Mouse (Mus musculus) cerebellum, postnatal 36 days (tissue): ENCODE measurements around the gene Sfi1.
A peak's percentile ranks its signal among the peaks of the same experiment; 100 is the strongest.
"Not testable (repeated sequence)": the region's sequence is repeated elsewhere in the genome, so short reads cannot be mapped to it uniquely, and the experiment has no call there.

Source experiments
- DNase-seq, 2 experiments: peaks; one replicate each; pipeline ENCODE4 v3.0.0; 2021 to 2022; ENCODE audit warnings: mixed read lengths in 2 of 2

Sfi1 gene

DNA sequence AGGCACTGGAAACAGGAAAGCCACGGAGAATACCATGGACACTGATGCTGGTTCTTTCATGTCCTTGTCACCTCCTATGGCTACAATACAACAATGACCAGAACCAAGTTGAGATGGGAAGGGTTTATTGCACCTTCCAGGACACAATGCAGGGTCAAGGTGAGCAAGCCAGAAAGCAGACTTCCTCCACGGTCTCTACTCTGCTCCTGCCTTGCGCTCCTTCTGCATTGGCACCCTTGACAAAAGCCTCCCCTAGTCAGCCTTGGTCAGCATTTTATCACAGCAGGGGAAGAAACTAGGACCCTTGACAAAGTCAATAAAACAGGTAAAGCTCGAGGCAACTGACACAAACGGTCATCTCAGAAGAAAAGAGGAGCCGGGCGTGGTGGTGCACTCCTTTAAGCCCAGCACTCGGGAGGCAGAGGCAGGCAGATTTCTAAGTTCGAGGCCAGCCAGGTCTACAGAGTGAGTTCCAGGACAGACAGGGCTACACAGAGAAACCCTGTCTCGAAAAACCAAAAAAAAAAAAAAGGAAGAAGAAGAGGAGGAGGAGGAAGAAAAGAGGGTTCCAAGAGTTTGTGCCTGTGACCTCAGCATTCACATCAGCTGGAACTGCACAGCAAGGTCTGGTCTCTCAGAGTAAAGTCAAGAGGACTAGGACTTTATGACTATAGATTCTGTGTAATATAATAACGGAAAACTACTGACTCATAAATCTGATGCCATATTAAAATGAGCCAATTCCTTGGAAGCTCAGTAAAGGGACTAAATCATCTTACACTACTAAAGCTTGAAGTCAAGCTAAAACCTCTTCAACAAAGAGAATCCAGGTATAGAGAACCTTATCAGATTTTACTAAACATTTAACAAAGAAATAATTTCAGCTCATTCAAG lies 19.6 kb downstream of the Sfi1 start:
- DNase-seq: peak; percentile 39 to 49

DNA sequence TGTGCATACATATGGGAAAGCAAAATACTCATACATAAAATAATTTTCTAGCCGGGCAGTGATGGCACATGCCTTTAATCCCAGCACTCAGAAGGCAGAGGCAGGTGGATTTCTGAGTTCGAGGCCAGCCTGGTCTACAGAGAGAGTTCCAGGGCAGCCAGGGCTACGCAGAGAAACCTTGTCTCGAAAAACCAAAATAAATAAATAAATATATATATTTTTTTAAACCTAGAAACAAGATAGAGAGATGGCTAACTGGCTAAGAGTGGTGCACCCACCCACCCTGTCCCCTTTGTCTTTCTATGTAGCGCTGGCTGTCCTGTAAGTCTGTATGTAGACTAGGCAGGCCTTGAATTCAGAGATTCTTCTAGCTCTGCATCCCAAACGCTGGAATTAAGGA lies 20.7 kb downstream of the Sfi1 start:
- not testable (repeated sequence) for DNase-seq

DNA sequence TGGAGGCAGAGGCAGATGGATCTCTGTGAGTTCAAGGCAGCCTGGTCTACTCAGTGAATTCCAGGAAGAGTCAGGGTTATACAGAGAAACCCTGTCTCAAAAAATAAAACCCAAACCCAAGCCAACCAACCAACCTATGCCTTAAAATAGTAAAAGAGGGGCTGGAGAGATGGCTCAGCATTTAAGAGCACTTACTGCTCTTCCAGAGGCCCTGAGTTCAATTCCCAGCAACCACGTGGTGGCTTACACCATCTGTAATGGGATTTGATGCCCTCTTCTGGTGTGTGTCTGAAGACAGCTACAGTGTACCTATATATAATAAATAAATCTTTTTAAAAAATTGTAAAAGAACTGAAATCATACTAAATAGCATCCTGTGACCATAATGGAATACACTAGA lies 21.3 kb downstream of the Sfi1 start:
- DNase-seq: peak in 1 of 2 experiments; percentile 28

DNA sequence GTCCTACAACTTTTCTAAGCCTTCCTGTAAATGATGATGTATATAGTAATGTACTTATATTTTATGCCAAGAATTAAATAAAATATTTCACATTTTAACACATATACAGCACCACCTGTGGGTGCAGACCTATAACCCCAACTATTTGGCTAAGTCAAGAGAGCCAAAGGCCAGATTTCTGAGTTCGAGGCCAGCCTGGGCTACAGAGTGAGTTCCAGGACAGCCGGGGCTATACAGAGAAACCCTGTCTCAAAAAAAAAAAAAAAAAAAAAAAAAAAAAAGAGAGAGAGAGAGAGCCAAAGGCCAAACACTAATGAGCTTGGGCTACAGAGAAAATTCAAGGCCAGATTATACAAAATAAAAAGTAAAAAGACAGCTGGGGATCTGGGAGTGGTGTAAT lies 24.2 kb downstream of the Sfi1 start:
- DNase-seq: peak in 1 of 2 experiments; percentile 16

DNA sequence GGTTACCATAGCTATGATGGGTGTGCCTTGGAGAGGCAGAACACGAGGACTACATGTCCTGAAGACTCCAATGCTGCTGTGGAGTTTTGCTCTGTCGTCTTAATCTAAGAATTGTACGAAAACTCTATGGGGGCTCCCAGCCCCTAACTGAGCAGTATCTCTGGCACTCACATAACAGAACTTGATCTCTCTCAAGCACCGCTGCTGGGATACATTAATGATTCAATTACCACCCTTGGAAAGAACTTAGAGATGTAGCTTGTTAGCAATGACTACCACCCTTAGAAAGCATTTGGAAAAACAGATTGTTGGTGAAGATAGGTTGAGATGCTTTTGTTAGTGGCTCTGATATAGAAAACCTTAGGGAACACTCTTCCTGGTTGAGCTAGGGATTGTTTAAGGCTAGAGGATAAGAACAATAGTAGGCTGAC lies 25.7 kb downstream of the Sfi1 start:
- DNase-seq: peak in 1 of 2 experiments; percentile 31

DNA sequence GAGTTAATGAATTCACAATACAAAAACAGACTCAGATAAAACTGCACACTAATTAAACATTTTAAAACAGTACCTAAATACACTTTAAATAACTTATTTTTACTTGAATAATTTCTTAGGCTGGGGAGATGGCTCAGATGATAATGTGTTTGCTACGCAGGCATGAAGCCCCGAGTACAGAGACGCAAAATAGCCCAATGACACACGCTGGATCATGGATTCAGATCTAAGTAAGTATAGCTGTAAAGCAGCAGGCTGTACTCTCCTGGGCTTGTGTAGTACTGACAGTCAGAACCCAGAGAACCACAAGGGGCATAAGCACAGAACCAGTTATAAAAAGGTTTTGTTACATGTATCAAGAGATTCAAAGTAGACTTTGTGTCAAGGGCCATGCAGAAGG lies 26.1 kb downstream of the Sfi1 start:
- not testable (repeated sequence) for DNase-seq

DNA sequence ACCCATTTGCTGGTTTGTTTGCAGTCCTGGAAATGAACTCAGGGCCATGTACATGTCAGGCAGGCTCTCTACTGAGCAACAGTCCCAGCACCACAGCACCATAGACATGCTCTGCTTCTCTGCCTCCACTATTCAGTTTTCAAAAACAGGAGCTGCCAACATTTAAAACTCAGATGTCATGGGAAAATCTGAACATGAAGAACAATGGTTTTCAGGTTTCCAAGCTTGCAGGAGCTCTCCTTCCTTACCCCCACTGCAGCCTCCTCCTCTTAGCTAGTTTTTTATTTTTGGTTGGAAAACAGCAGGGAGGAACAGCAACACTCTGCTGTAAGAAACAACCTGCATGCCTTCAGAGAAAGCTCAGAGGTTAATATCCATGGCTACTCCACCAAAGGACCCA lies 26.9 kb downstream of the Sfi1 start:
- DNase-seq: not testable (repeated sequence)

DNA sequence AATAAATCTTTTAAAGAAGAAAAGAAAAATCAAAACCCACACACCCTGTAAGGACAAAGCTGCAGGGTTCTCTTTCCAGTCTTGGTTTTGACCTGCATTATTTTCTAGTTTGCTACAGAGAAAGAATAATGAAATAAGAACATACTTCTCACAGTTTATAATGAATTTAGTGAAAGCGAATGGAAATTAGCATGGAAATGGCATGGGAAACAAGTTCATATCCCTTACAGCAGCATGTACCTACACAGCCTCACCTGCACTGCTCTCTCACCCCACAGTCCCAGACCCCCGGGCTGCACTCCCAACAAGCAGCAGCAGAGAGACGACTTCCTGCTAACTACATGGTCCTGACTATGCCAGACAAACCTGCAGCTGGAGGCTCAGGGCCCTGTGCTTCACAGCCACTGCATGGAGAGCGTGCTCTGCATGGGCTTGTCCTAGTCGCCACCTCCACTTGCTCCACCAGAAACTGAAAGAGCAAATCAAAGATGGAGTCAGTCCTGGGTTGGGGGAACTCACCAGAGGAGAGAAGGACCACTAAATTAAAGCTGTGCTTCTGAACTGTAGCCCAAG lies 28.0 kb downstream of the Sfi1 start:
- not testable (repeated sequence) for DNase-seq

DNA sequence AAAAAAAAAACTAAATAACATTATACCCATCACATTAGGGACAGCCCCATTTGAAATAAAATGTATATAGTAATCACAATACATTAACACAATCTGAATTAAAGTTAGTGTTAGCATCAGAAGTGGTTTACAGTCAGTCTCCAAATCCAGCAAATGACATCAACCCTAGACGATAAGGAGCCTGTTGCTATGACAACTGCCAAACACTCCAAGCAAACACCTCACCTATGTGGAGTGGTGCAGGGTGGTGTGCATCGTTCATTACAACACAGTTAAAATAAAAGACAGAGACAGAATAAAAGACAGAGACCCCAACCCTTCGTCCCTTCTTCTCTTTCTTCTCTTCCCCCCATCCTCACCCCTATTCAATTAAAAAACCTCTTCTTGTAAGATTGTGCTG lies 29.6 kb downstream of the Sfi1 start:
- DNase-seq: not testable (repeated sequence)

DNA sequence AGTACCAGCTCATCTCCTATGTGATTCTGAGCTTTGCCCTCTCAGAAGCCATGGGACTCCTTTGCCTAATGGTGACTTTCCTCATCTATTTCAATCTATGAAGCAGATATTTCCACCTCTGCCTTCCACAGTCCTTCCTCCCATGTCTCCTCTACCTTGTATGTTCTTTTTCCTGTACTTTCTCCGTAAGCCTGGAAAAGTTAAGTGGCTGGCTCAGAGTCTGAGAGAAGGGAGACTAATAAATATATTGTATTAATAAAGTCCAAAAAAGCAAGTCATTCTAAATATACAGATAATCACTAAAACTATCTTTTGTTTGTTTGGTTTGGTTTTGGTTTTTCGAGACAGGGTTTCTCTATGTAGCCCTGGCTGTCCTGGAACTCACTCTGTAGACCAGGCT lies 30.1 kb downstream of the Sfi1 start:
- not testable (repeated sequence) for DNase-seq

DNA sequence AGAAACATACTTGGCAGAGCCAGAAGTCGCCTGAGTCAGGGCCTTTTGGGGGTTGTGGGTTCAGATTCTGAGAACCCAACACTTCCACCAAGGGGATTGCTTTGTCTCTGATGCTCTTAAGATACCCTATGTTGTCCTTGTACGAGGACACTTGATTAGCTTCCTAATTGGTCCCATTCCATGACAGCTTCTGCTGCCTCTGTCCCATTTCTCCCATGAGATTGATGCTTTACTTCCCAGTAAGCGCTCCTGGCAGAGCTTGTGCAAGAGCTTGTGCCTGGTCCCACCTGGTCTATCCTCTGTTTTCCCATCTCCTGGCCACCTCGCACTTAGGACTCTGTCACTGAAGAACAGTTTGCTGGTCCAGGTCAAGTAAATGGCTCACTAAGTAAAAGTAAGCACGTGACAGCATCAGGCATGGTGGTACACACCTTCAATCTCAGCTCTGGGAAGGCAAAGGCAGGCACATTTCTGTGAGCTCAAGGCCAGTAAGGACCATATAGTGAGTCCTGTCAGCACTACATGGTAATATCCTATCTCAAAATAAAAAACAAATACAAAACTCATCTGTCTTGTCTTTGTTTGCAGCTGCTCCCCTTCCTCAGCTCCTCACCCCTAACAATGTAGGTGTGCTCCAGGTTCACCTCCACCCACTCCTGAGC lies 30.9 kb downstream of the Sfi1 start:
- DNase-seq: peak; percentile 31 to 53

DNA sequence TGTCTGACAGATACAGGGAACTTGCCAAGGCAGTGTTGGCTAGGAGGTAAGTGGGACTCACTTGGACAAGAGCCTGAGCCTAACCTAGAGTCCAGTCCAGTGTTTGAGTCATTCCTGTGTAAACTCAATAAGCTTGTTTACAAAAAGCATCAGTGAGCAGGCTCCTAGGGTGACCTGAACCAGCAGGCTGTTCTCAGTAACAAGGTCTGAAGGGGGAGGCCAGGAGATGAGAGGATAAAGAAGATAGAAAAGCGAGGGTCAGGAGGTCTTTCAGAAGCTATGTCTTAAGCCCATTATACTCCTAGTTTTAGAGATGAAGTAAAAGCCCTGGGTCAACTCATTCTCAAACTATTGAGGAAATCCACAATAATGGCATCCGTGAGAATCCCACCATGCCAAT lies 31.9 kb downstream of the Sfi1 start:
- peak in 1 of 2 experiments; percentile 40 for DNase-seq

DNA sequence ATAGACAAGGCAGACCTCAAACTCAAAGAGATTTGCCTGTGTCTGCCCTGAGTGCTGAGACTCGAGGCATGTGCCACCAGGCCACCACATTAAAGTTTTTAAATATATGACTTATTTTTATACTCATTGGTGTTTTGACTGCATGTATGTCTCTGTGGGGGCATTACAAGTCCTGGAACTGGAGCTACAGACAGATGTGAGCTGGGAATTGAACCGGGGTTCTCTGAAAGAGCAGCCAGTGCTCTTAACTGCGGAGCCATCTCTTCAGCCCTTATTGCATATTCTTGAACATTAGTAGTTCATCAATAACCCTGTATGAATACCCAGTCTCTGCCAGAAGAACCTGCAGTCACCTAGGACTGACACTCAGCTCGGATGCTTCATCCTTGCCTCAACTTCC lies 34.5 kb downstream of the Sfi1 start:
- not testable (repeated sequence) for DNase-seq

DNA sequence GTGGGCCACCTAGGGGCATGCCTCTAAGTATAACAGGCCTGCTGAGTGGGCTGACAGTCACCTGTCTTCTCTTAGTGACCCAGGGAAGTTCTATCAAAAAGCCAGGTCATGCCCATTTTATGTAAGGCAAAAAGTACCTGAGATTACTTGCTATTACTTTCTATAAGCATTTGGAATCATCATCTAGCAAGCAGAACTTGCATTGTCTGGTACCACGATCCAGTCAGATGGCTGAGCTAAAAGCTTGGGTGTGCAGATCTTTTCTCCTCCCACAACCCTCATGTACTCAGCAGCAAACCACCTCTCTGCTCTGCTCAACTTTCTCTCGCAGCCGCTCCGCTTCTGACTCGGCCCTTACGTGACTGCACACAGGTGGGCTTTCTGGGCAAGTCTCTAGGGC lies 35.3 kb downstream of the Sfi1 start:
- DNase-seq: not testable (repeated sequence)

DNA sequence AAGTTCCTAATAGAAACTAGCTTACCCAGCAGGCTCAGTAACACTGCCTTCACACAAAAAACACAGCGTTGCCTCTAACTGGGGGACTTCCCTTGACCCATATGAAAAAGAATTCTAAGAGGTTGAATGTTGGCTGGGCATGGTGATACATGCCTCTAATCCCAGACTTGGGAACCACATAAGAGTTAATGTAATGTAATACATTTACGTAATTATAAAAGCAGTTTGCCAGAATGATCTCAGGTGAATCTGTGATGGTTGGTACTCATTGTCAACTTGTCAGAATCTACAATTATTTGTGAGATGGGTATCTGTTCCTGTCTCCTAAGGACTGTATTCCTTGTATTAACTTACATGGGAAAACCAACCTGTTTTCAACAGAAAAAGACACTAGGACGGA lies 36.3 kb downstream of the Sfi1 start:
- DNase-seq: not testable (repeated sequence)

DNA sequence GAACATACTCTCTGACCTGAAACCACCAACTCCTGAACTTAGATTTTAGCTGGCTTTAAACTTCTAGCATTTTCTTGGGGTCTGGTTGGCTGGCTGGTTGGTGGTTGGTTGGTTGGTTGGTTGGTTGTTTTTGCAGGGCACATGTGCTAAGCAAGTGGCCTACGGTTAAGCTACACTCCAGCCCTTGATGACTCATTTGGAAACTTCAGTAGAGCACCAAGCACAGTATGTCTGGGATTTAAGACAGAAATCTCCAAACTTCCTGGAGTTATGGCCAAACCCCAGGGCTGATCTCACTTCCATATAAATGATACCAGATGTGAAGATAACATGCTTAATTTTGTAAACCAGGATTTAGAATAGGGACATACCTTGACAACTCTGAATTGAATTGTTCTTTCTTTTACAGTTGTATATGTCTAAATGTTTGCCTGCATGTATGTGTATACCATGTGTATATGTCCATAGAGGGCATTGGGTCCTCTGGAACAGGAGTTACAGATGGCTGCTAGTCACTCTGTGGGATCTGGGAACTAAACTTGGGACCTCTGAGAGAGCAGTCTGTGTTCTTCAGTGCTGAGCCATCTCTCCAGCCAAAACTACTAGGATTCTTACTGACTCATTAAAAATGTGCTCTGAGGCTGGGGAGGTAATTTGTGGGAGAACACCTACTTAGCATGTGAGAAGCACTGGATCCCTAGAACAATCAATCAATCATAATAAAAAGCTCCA lies 39.4 kb downstream of the Sfi1 start:
- DNase-seq: peak; percentile 32 to 45

DNA sequence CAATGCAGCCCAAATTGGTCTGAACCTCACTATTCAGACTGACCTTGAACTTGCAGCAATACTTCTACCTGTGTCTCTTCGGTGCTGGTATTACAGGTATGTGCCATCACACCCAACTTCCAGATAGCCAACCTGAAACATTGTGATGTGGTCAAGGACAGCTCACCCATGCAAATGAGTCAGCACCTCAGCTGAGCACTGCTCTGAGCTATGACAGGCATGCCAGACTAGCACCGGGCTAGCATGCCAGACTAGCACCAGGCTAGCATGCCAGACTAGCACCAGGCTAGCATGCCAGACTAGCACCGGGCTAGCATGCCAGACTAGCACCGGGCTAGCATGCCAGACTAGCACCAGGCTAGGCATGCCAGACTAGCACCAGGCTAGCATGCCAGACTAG lies 41.9 kb downstream of the Sfi1 start:
- not testable (repeated sequence) for DNase-seq

DNA sequence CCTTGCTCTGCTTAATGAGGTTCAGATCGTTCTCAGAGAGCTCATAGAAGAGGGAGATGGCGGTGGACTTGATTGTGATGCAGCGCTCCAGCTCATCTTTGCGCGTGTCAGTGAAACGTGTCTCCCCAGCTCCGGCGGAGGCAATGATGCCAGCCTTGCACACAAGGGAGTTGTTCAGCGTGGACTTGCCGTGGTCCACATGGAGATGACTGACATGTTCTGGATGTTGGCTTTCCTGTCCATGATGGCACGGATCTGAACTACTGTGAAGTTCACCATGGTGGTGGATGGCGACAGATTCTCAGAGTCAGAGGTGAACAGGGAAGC lies 42.6 kb downstream of the Sfi1 start:
- not testable (repeated sequence) for DNase-seq

DNA sequence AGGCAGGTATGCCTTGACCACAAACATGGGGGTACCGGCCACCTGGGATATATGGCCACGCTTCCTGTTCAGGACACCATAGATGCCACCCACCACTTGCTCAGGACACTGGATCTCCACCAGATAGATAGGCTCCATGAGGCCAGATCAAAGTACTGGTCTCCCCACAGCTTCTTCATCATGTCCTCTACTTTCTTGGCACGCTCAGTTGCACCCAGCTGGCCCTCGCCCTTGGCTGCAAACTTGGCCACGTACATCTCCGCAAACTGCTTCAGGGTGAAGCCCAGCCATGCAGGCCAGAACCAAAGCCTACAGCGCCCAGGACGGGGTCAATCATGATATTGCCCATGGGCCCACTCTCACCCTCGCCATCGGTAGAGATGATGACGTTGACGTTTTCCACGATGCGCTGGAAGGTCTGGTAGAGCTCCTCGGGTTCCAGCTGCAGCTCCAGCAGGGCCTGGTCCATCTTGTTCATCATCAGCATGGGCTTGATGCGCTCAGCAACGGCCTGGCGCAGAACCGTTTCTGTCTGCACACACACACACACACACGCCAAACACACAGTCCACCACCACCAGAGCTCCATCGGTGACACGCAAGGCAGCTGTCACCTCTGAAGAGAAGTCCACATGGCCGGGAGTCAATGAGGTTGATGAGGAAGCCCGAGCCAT lies 43.1 kb downstream of the Sfi1 start:
- DNase-seq: peak in 1 of 2 experiments; percentile 40

DNA sequence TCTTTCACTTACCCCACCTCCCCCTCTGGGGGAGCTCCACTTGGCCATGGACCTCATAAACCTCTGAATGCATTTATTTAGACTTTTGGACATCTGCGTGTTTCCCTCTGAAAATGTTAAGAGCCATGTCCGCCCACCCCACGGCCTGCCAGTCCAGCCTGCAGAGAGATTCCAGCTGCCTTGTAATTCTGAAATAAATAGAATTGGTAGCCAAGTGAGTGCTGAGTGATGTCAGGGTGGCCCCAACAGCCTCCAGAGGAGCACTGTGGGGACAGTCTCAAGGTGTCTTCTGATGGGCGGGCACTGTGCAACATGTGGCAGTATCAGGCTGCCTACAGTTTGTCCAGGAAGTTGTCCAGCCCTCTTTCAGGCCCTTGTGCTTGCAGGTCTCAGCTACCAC lies 43.8 kb downstream of the Sfi1 start:
- DNase-seq: not testable (repeated sequence)

DNA sequence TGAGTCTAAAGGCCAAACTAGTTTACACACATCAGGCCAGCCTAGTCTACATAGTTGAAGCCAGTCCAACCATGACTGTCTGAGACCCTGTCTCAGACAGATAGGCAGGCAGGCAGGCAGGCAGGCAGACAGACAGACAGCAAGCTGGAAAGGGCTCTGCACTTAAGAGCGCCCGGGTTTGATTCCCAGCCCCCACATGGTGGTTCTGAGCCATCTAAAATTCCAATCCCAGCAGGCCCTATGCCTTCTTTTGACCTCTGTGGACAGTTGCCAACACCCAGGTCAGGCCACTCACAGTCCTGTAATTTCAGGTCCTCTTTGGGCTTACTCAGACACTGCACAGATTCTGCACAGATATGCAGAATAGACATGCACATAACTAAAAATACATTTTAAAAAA lies 46.5 kb downstream of the Sfi1 start:
- not testable (repeated sequence) for DNase-seq
